Mouse (Mus musculus): Measurements from ENCODE around the gene Rnf113a2.

GRCm38 (mm10) chr12:84451801-84452200 lies 34.8 kb downstream of the Rnf113a2 start:
- TF ChIP-seq ZNF384 (IDR thresholded peaks at IDR 0.05; ENCODE audit: low read depth, low read length) (no peak), MAFK (IDR thresholded peaks at IDR 0.05; ENCODE audit: insufficient read depth, low read depth, low read length) (no peak)

Measured in ES-E14 (cell line).